Mouse (Mus musculus): ENCODE data around the gene G3bp1. TPM values are rescaled to one million over a fixed set of nuclear protein-coding genes. Genes with fewer than 3 reads are reported as not detected.
A peak's percentile ranks its signal among the peaks of the same experiment; 100 is the strongest.

The G3bp1 gene
- polyA plus RNA-seq, 1 experiment from 2014 or later = 145 TPM

- no peak overlapping the region for H3K4me3 ChIP-seq (replicated peaks)
- WGBS = 69% methylated on average over 5 of the region's 5 CpGs
- H3K9me3 ChIP-seq = no peaks in the 10 kb centered on the region
- no peak overlapping the region for H3K9ac ChIP-seq (replicated peaks)
- 0 out of 2 replicates have a peak, but pooled peaks cover 3% of the 10 kb centered on the region for H3K4me1 ChIP-seq (replicated peaks)
- no peak overlapping the region for H3K4me2 ChIP-seq (replicated peaks)
- ATAC-seq = no peak
- no peak overlapping the region for H3K27ac ChIP-seq
- H3K36me3 ChIP-seq = no peaks in the 10 kb centered on the region
- H3K27me3 ChIP-seq = no peaks in the 10 kb centered on the region
Measured at GRCm38 (mm10) chr11:55517666-55518065, 48.2 kb downstream of the G3bp1 start.

GRCm38 (mm10) chr11:55518806-55519674 is 49.6 kb downstream of the G3bp1 start:
- Histone ChIP-seq H3K9me3 (no peaks in the 10 kb centered on the region), H3K9ac (replicated peaks) (no peak overlapping the region), H3K4me2 (replicated peaks) (peak overlapping the region; percentile 19), H3K36me3 (no peaks in the 10 kb centered on the region), H3K27me3 (no peaks in the 10 kb centered on the region), H3K27ac (no peak overlapping the region), H3K4me1 (replicated peaks) (0 out of 2 replicates have a peak, but pooled peaks cover 3% of the 10 kb centered on the region), H3K4me3 (replicated peaks) (no peak overlapping the region)
- ATAC-seq = peak; percentile 81
- 7% methylated on average over 9 of the region's 9 CpGs for WGBS

- no peak overlapping the region for H3K27ac ChIP-seq
- no peak overlapping the region for H3K4me3 ChIP-seq (replicated peaks)
- no peaks in the 10 kb centered on the region for H3K9me3 ChIP-seq
- 83% methylated on average over 7 of the region's 7 CpGs for WGBS
- H3K27me3 ChIP-seq = no peaks in the 10 kb centered on the region
- peaks cover 8% of the 10 kb centered on the region; the same call in 1 of the 2 replicates for H3K4me1 ChIP-seq (replicated peaks)
- no peak overlapping the region for H3K4me2 ChIP-seq (replicated peaks)
- no peak overlapping the region for H3K9ac ChIP-seq (replicated peaks)
- no peak for ATAC-seq
- no peaks in the 10 kb centered on the region for H3K36me3 ChIP-seq
Measured at GRCm38 (mm10) chr11:55530741-55531140, 61.3 kb downstream of the G3bp1 start.

DNA sequence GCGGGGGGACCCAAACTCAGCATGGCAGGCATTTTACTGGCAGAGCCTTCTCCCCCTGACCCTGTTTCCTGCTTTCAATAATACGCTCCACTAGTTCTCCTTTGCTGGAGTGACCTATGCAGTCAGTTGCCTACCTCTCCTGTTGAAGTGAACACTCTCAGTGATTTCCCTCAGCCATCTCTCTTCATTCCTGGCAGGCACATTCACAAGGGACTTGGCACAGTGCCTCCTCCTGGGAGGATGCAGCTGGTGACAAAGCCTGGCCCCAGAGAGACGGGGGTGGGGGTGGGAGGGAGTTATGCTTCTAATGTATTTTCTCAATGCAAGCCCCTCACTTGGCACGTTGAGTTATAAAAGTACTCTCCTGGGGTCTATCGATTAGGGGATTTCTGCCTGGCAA is 63.9 kb downstream of the G3bp1 start:
- 64% methylated on average over 5 of the region's 5 CpGs for WGBS
- Histone ChIP-seq H3K36me3 (no peaks in the 10 kb centered on the region), H3K27me3 (no peaks in the 10 kb centered on the region), H3K9ac (replicated peaks) (no peak overlapping the region), H3K4me1 (replicated peaks) (peaks cover 8% of the 10 kb centered on the region; the same call in 1 of the 2 replicates), H3K9me3 (no peaks in the 10 kb centered on the region), H3K4me3 (replicated peaks) (no peak overlapping the region), H3K27ac (no peak overlapping the region), H3K4me2 (replicated peaks) (no peak overlapping the region)
- ATAC-seq = no peak

GRCm38 (mm10) chr11:55534766-55535165 is 65.3 kb downstream of the G3bp1 start:
- H3K4me2 ChIP-seq (replicated peaks) = no peak overlapping the region
- no peaks in the 10 kb centered on the region for H3K9me3 ChIP-seq
- H3K4me1 ChIP-seq (replicated peaks) = peaks cover 8% of the 10 kb centered on the region; the same call in 1 of the 2 replicates
- no peak overlapping the region for H3K4me3 ChIP-seq (replicated peaks)
- H3K36me3 ChIP-seq = no peaks in the 10 kb centered on the region
- H3K27ac ChIP-seq = no peak overlapping the region
- no peak for ATAC-seq
- no peak overlapping the region for H3K9ac ChIP-seq (replicated peaks)
- H3K27me3 ChIP-seq = no peaks in the 10 kb centered on the region
- 49% methylated on average over 2 of the region's 2 CpGs for WGBS

DNA sequence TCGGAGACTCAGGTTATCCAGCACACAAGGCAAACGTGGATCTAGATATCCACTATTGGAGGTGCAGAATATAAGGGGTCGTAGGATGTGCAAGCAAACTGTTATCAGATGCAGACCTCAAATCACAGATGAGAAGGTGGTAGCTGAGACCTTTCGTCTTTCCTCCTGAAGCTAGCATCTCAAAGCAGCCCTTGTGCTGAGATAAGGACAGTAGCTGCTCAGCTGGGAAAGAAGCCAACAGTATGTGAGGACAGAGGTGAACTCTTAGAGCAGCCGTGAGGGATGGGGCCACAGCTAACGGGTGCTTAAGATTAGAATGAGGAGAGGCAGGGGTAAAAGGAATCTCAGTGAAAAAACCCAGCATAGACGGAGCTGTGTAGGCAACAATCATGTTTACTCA is 72.6 kb downstream of the G3bp1 start:
- Histone ChIP-seq H3K4me1 (replicated peaks) (no peaks in the 10 kb centered on the region), H3K4me3 (replicated peaks) (no peak overlapping the region), H3K27ac (no peak overlapping the region), H3K9ac (replicated peaks) (no peak overlapping the region), H3K4me2 (replicated peaks) (no peak overlapping the region), H3K36me3 (no peaks in the 10 kb centered on the region), H3K27me3 (no peaks in the 10 kb centered on the region), H3K9me3 (no peaks in the 10 kb centered on the region)
- no peak for ATAC-seq
- 61% methylated on average over 7 of the region's 7 CpGs for WGBS

DNA sequence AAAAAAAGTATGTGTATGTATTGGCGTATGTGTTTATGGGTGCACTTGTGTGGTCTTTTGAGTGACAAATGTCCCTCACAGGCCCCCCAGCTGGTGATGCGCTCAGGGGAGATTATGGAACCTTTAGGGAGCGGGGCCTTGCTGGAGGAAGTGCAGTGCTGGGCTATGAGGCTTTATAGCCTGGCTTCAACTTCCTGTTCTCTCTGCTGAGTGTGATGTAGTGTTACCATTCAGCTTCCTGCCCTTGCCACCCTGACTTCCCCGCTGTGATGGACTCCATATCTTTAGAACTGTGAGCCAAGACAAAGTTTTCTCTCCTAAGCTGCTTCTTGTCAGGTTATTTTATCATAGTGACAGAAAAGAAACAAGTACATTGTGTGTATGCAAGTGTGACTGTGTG is 73.2 kb downstream of the G3bp1 start:
- no peak overlapping the region for H3K4me2 ChIP-seq (replicated peaks)
- no peak for ATAC-seq
- no peaks in the 10 kb centered on the region for H3K27me3 ChIP-seq
- 62% methylated on average over 4 of the region's 4 CpGs for WGBS
- no peaks in the 10 kb centered on the region for H3K9me3 ChIP-seq
- no peak overlapping the region for H3K4me3 ChIP-seq (replicated peaks)
- no peak overlapping the region for H3K9ac ChIP-seq (replicated peaks)
- H3K4me1 ChIP-seq (replicated peaks) = no peaks in the 10 kb centered on the region
- no peak overlapping the region for H3K27ac ChIP-seq
- no peaks in the 10 kb centered on the region for H3K36me3 ChIP-seq

GRCm38 (mm10) chr11:55545690-55546089 is 76.2 kb downstream of the G3bp1 start:
- 95% methylated on average over 1 of the region's 1 CpGs for WGBS

More at GRCm38 (mm10) chr11:55545690-55546089, 76.2 kb downstream of the G3bp1 start:
- Histone ChIP-seq H3K9me3 (no peaks in the 10 kb centered on the region), H3K4me3 (replicated peaks) (no peak overlapping the region), H3K27ac (no peak overlapping the region), H3K4me2 (replicated peaks) (no peak overlapping the region), H3K27me3 (no peaks in the 10 kb centered on the region), H3K36me3 (no peaks in the 10 kb centered on the region), H3K9ac (replicated peaks) (no peak overlapping the region), H3K4me1 (replicated peaks) (no peaks in the 10 kb centered on the region)
- ATAC-seq = no peak

Small RNA genes within 50 kb of the gene (microRNA-seq; reads per million reads assigned to microRNA genes)
- gene Mir7652 = not detected

Other genes starting within 250 kb of the G3bp1 start
- gene Fat2, start 133.1 kb upstream of the G3bp1 start, polyA plus RNA-seq (2015; fragmentation: Nextera tagmentation; extraction: Ambion mirVana) = 0.04 and 0.08 TPM in 2 replicates
- gene Sparc, start 46.5 kb upstream of the G3bp1 start, polyA plus RNA-seq (2015; fragmentation: Nextera tagmentation; extraction: Ambion mirVana) = 374 and 417 TPM in 2 replicates
- 258 and 274 TPM in 2 replicates for gene Atox1, start 8.4 kb upstream of the G3bp1 start, polyA plus RNA-seq (2015; fragmentation: Nextera tagmentation; extraction: Ambion mirVana)
- 0.22 and 0.23 TPM in 2 replicates for gene Glra1, start 138.5 kb downstream of the G3bp1 start, polyA plus RNA-seq (2015; fragmentation: Nextera tagmentation; extraction: Ambion mirVana)

Measured in midbrain, embryonic 13.5 days (tissue).